Mouse (Mus musculus): ENCODE data around the gene Cpeb2.

Gene Cpeb2

GRCm38 (mm10) chr5:43237238-43237637 lies 4.3 kb downstream of the Cpeb2 start:
- in situ Hi-C loops (cut with MseI, MboI), result loop anchor here in 1 of 2 experiments (10.0 kb wide), 1 partner anchor 252 kb away; no protein-coding TSS in a partner anchor

GRCm38 (mm10) chr5:43239141-43239835 lies 6.3 kb downstream of the Cpeb2 start:
- in situ Hi-C loops (cut with MseI, MboI), result loop anchor here in 1 of 2 experiments (10.0 kb wide), 1 partner anchor 254 kb away; no protein-coding TSS in a partner anchor

GRCm38 (mm10) chr5:43240729-43241128 lies 7.8 kb downstream of the Cpeb2 start:
- in situ Hi-C loops (cut with MseI, MboI), result loop anchor here in 1 of 2 experiments (10.0 kb wide), 1 partner anchor 266 kb away; no protein-coding TSS in a partner anchor

- in situ Hi-C loops (cut with MseI, MboI), result loop anchor here in 1 of 2 experiments (10.0 kb wide), 1 partner anchor 271 kb away; no protein-coding TSS in a partner anchor
These were observed 13.3 kb downstream of the Cpeb2 start for GRCm38 (mm10) chr5:43246236-43246635.

GRCm38 (mm10) chr5:43246954-43247353 lies 14.0 kb downstream of the Cpeb2 start:
- in situ Hi-C loops (cut with MseI, MboI), result loop anchor here in 1 of 2 experiments (10.0 kb wide), 1 partner anchor 272 kb away; no protein-coding TSS in a partner anchor

- in situ Hi-C loops (cut with MseI, MboI), result loop anchor here in 1 of 2 experiments (10.0 kb wide), 1 partner anchor 273 kb away; no protein-coding TSS in a partner anchor
These were observed 15.0 kb downstream of the Cpeb2 start for GRCm38 (mm10) chr5:43248001-43248430.

GRCm38 (mm10) chr5:43257490-43257889 lies 24.5 kb downstream of the Cpeb2 start:
- in situ Hi-C loops (cut with MseI, MboI), result no loop called here

- in situ Hi-C loops (cut with MseI, MboI), result no loop called here
These were observed 25.6 kb downstream of the Cpeb2 start for GRCm38 (mm10) chr5:43258472-43259142.

GRCm38 (mm10) chr5:43261814-43262213 lies 28.8 kb downstream of the Cpeb2 start:
- in situ Hi-C loops (cut with MseI, MboI), result no loop called here

- in situ Hi-C loops (cut with MseI, MboI), result no loop called here
These were observed 31.0 kb downstream of the Cpeb2 start for GRCm38 (mm10) chr5:43263951-43264350.

- in situ Hi-C loops (cut with MseI, MboI), result no loop called here
These were observed 31.7 kb downstream of the Cpeb2 start for GRCm38 (mm10) chr5:43264696-43265095.

GRCm38 (mm10) chr5:43277982-43278381 lies 45.0 kb downstream of the Cpeb2 start:
- in situ Hi-C loops (cut with MseI, MboI), result no loop called here

- in situ Hi-C loops (cut with MseI, MboI), result no loop called here
These were observed 46.8 kb downstream of the Cpeb2 start for GRCm38 (mm10) chr5:43279774-43280173.

- in situ Hi-C loops (cut with MseI, MboI), result no loop called here
These were observed 52.8 kb downstream of the Cpeb2 start for GRCm38 (mm10) chr5:43285756-43286155.

- in situ Hi-C loops (cut with MseI, MboI), result no loop called here
These were observed 56.9 kb downstream of the Cpeb2 start for GRCm38 (mm10) chr5:43289752-43290446.

- in situ Hi-C loops (cut with MseI, MboI), result no loop called here
These were observed 60.2 kb downstream of the Cpeb2 start for GRCm38 (mm10) chr5:43293136-43293535.

GRCm38 (mm10) chr5:43297459-43297858 lies 64.5 kb downstream of the Cpeb2 start:
- in situ Hi-C loops (cut with MseI, MboI), result no loop called here

GRCm38 (mm10) chr5:43298975-43299374 lies 66.0 kb downstream of the Cpeb2 start:
- in situ Hi-C loops (cut with MseI, MboI), result no loop called here

GRCm38 (mm10) chr5:43300076-43300475 lies 67.1 kb downstream of the Cpeb2 start:
- in situ Hi-C loops (cut with MseI, MboI), result no loop called here

- in situ Hi-C loops (cut with MseI, MboI), result no loop called here
These were observed 68.0 kb downstream of the Cpeb2 start for GRCm38 (mm10) chr5:43300979-43301378.

GRCm38 (mm10) chr5:43303504-43303903 lies 70.5 kb downstream of the Cpeb2 start:
- in situ Hi-C loops (cut with MseI, MboI), result no loop called here

- in situ Hi-C loops (cut with MseI, MboI), result no loop called here
These were observed 72.5 kb downstream of the Cpeb2 start for GRCm38 (mm10) chr5:43305449-43305848.

Data from mouse trophoblast stem cell (cell line).